Mouse (Mus musculus) heart, adult 18-20 months (tissue): ENCODE measurements at regions not wholly inside any gene's neighbourhood (a gene's known extent, or its start where the extent isn't known, plus 50 kb on each side); places are given as distances from the start of the nearest gene placed in this dataset.
"Not testable (repeated sequence)": the region's sequence is repeated elsewhere in the genome, so short reads cannot be mapped to it uniquely, and the experiment has no call there.

Experiments used
- DNase-seq, 2 experiments: peaks; one replicate each; pipeline ENCODE4 v3.0.0; 2021 to 2022; ENCODE audit warnings: mixed read lengths in 1 of 2

GRCm38 (mm10) chr12:3188734-3189275, 121.0 kb downstream of the Rab10 start:
- DNase-seq: not testable (repeated sequence)

GRCm38 (mm10) chr12:3188137-3188536, 121.6 kb downstream of the Rab10 start:
- no peak for DNase-seq

- DNase-seq: peak in 1 of 2 experiments; percentile 1
Observed at GRCm38 (mm10) chr12:3173325-3173724, 136.4 kb downstream of the Rab10 start.

GRCm38 (mm10) chr12:3169705-3170287, 140.0 kb downstream of the Rab10 start:
- not testable (repeated sequence) for DNase-seq

- not testable (repeated sequence) for DNase-seq
Observed at GRCm38 (mm10) chr12:3161666-3162065, 148.1 kb downstream of the Rab10 start.

- not testable (repeated sequence) for DNase-seq
Observed at GRCm38 (mm10) chr12:3158771-3159170, 151.0 kb downstream of the Rab10 start.

GRCm38 (mm10) chr12:3153705-3154104, 156.1 kb downstream of the Rab10 start:
- not testable (repeated sequence) for DNase-seq

- DNase-seq: not testable (repeated sequence)
Observed at GRCm38 (mm10) chr12:3132553-3132952, 177.2 kb downstream of the Rab10 start.

GRCm38 (mm10) chr12:3131149-3131751, 178.5 kb downstream of the Rab10 start:
- DNase-seq: not testable (repeated sequence)

GRCm38 (mm10) chr12:3127336-3127735, 182.4 kb downstream of the Rab10 start:
- not testable (repeated sequence) for DNase-seq

- DNase-seq: no peak
Observed at GRCm38 (mm10) chr12:3124036-3124435, 185.7 kb downstream of the Rab10 start.

GRCm38 (mm10) chr12:3110589-3110988, 199.2 kb downstream of the Rab10 start:
- peak in 1 of 2 experiments; percentile 0 for DNase-seq

- DNase-seq: peak; percentile 27 to 55
Observed at GRCm38 (mm10) chr12:3109671-3110070, 200.1 kb downstream of the Rab10 start.

- not testable (repeated sequence) for DNase-seq
Observed at GRCm38 (mm10) chr12:3101963-3102362, 207.8 kb downstream of the Rab10 start.

GRCm38 (mm10) chr12:3098175-3098574, 211.6 kb downstream of the Rab10 start:
- peak; percentile 45 to 68 for DNase-seq

GRCm38 (mm10) chr12:3094509-3094908, 215.3 kb downstream of the Rab10 start:
- DNase-seq: no peak

- not testable (repeated sequence) for DNase-seq
Observed at GRCm38 (mm10) chr12:3092974-3093373, 216.8 kb downstream of the Rab10 start.

GRCm38 (mm10) chr12:3049546-3049945, 260.2 kb downstream of the Rab10 start:
- not testable (repeated sequence) for DNase-seq

- DNase-seq: not testable (repeated sequence)
Observed at GRCm38 (mm10) chr12:3018446-3018845, 291.3 kb downstream of the Rab10 start.

- not testable (repeated sequence) for DNase-seq
Observed at GRCm38 (mm10) chr12:3016777-3017176, 293.0 kb downstream of the Rab10 start.
